In the genomic region with DNA sequence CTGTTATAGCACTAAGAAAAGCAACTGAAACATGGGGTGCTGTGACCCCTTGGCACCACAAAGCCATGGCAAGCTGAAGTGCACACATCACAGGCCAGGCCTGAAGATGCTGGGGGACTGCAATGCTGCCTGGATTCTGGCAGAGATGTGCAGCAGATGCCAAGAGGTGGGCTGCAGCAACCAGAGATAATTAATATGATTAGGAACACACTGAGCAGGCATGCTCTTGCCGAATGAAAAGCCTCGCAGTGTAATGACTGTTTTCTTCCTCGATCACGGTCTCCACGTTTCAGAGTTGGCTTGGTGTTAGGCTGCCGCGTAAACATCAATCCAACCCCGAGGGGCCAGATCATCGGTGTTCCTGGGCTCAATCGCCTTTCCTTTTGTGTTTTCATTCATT, we compare ENCODE assay signal across 24 mouse cellular contexts. TPM values are rescaled to one million over a fixed set of nuclear protein-coding genes. Genes with fewer than 3 reads are reported as not detected.
DNase-seq lines count a peak whose midpoint lies in the region; ATAC-seq and TF ChIP-seq lines count a peak whose summit lies in the region.
"Had no signal": no experiment of that assay in that cellular context is flagged by ENCODE, and none has a peak within 500 bp of the region (broad histone marks: within the 10 kb centered on the region; RNA-seq: fewer than 3 reads in every experiment).

No protein-coding gene starts in this region.

- no peak overlapping the region for H3K4me2 ChIP-seq in forebrain, embryonic 13.5 days
- H3K4me2 ChIP-seq in forebrain, embryonic 11.5 days (ENCODE audit: low read depth, low read length, severe bottlenecking), result no peak overlapping the region
- no peak overlapping the region for H3K4me2 ChIP-seq in forebrain, embryonic 14.5 days (ENCODE audit: low read length)
- no peak overlapping the region for H3K4me2 ChIP-seq in hindbrain, postnatal 0 days (ENCODE audit: low read depth, low read length)
- H3K4me2 ChIP-seq in liver, embryonic 11.5 days, result no peak overlapping the region
- H3K4me2 ChIP-seq: embryonic facial prominence, embryonic 15.5 days; heart, embryonic 11.5 days had no signal

- H3K4me1 ChIP-seq in forebrain, embryonic 13.5 days, result peaks cover 5% of the 10 kb centered on the region
- H3K4me1 ChIP-seq in forebrain, embryonic 11.5 days (replicated peaks; ENCODE audit: control insufficient read depth, insufficient read depth, low read length), result no peaks in the 10 kb centered on the region
- peaks cover 68% of the 10 kb centered on the region for H3K4me1 ChIP-seq in G1E (ENCODE audit: insufficient read depth, low read depth, low read length)
- H3K4me1 ChIP-seq in forebrain, embryonic 14.5 days (ENCODE audit: control insufficient read depth, insufficient read depth, low read length), result peaks cover 3% of the 10 kb centered on the region
- H3K4me1 ChIP-seq in hindbrain, postnatal 0 days (ENCODE audit: insufficient read depth, low read length), result no peaks in the 10 kb centered on the region
- H3K4me1 ChIP-seq in liver, embryonic 11.5 days (replicated peaks; ENCODE audit: control insufficient read depth, insufficient read depth, low read length), result peaks cover 27% of the 10 kb centered on the region
- H3K4me1 ChIP-seq: embryonic facial prominence, embryonic 15.5 days had no signal

- no peak overlapping the region; the same call in 1 of the 2 replicates for H3K9ac ChIP-seq in forebrain, embryonic 13.5 days
- no peak overlapping the region for H3K9ac ChIP-seq in forebrain, embryonic 11.5 days (ENCODE audit: low read length)
- H3K9ac ChIP-seq in forebrain, embryonic 14.5 days (ENCODE audit: low read length), result no peak overlapping the region
- no peak overlapping the region for H3K9ac ChIP-seq in hindbrain, postnatal 0 days (replicated peaks; ENCODE audit: low read length)
- H3K9ac ChIP-seq in liver, embryonic 11.5 days (ENCODE audit: low read depth, low read length), result no peak overlapping the region
- H3K9ac ChIP-seq: embryonic facial prominence, embryonic 15.5 days had no signal

- ATAC-seq in forebrain, embryonic 13.5 days, result no peak
- ATAC-seq in forebrain, embryonic 11.5 days (replicated peaks; ENCODE audit: low FRiP score), result no peak
- no peak for ATAC-seq in G1E (ENCODE audit: extremely low read depth, insufficient number of reproducible peaks, low FRiP score, poor library complexity, severe bottlenecking)
- no peak for ATAC-seq in forebrain, embryonic 14.5 days
- ATAC-seq in hindbrain, postnatal 0 days, result no peak
- no peak for ATAC-seq in liver, embryonic 11.5 days (replicated peaks; ENCODE audit: low FRiP score)
- ATAC-seq: inflammation-experienced regulatory T-cells, adult 6 months had no signal

- H3K4me3 ChIP-seq in forebrain, embryonic 13.5 days, result no peak overlapping the region
- no peak overlapping the region for H3K4me3 ChIP-seq in forebrain, embryonic 11.5 days (ENCODE audit: low read depth, low read length)
- H3K4me3 ChIP-seq in G1E (ENCODE audit: low read depth, low read length), result peak overlapping the region; percentile 5; the same call in 1 of the 2 replicates
- H3K4me3 ChIP-seq in forebrain, embryonic 14.5 days (ENCODE audit: low read depth, low read length), result no peak overlapping the region
- H3K4me3 ChIP-seq in hindbrain, postnatal 0 days (ENCODE audit: low read length), result no peak overlapping the region
- H3K4me3 ChIP-seq in liver, embryonic 11.5 days (ENCODE audit: low read depth, low read length), result no peak overlapping the region
- H3K4me3 ChIP-seq: embryonic facial prominence, embryonic 15.5 days; gastrocnemius, adult 2 months; left cerebral cortex, adult 2 months; limb, embryonic 10.5 days; myocyte had no signal

- H3K36me3 ChIP-seq in forebrain, embryonic 13.5 days (ENCODE audit: poor library complexity, severe bottlenecking), result peaks cover 36% of the 10 kb centered on the region
- H3K36me3 ChIP-seq in forebrain, embryonic 11.5 days (ENCODE audit: control insufficient read depth, insufficient read depth, low read length), result peaks cover 2% of the 10 kb centered on the region; the same call in 1 of the 2 replicates
- H3K36me3 ChIP-seq in G1E (replicated peaks), result peaks cover 62% of the 10 kb centered on the region
- peaks cover 41% of the 10 kb centered on the region for H3K36me3 ChIP-seq in forebrain, embryonic 14.5 days (ENCODE audit: control insufficient read depth, insufficient read depth, low read length)
- peaks cover 12% of the 10 kb centered on the region; the same call in 1 of the 2 replicates for H3K36me3 ChIP-seq in hindbrain, postnatal 0 days (ENCODE audit: insufficient read depth, low read length)
- H3K36me3 ChIP-seq in liver, embryonic 11.5 days (ENCODE audit: control insufficient read depth, insufficient read depth, low read length), result peaks cover 23% of the 10 kb centered on the region

- 52% methylated on average over 10 of the region's 10 CpGs for WGBS in forebrain, embryonic 13.5 days
- 79% methylated on average over 10 of the region's 10 CpGs for WGBS in forebrain, embryonic 11.5 days
- WGBS in forebrain, embryonic 14.5 days, result 48% methylated on average over 10 of the region's 10 CpGs
- WGBS in hindbrain, postnatal 0 days, result 42% methylated on average over 10 of the region's 10 CpGs
- 90% methylated on average over 10 of the region's 10 CpGs for WGBS in liver, embryonic 11.5 days

- peak overlapping the region; percentile 8; the same call in 1 of the 2 replicates for H3K27ac ChIP-seq in forebrain, embryonic 13.5 days
- no peak overlapping the region for H3K27ac ChIP-seq in forebrain, embryonic 11.5 days (ENCODE audit: low read depth, low read length)
- H3K27ac ChIP-seq in forebrain, embryonic 14.5 days (ENCODE audit: low read depth, low read length), result no peak overlapping the region
- peak overlapping the region; percentile 20; the same call in 1 of the 2 replicates for H3K27ac ChIP-seq in hindbrain, postnatal 0 days
- no peak overlapping the region for H3K27ac ChIP-seq in liver, embryonic 11.5 days (ENCODE audit: low read depth, low read length)
- H3K27ac ChIP-seq: embryonic facial prominence, embryonic 15.5 days; gastrocnemius, adult 2 months; left cerebral cortex, adult 2 months; limb, embryonic 10.5 days had no signal

- no peaks in the 10 kb centered on the region for H3K27me3 ChIP-seq in forebrain, embryonic 13.5 days
- H3K27me3 ChIP-seq in forebrain, embryonic 11.5 days (ENCODE audit: control insufficient read depth, insufficient read depth, low read length), result no peaks in the 10 kb centered on the region
- H3K27me3 ChIP-seq in G1E (ENCODE audit: insufficient read depth, low read length), result no peaks in the 10 kb centered on the region
- no peaks in the 10 kb centered on the region for H3K27me3 ChIP-seq in forebrain, embryonic 14.5 days (replicated peaks; ENCODE audit: control insufficient read depth, insufficient read depth, low read length)
- H3K27me3 ChIP-seq in hindbrain, postnatal 0 days (ENCODE audit: insufficient read depth, low read length), result no peaks in the 10 kb centered on the region
- H3K27me3 ChIP-seq in liver, embryonic 11.5 days (replicated peaks; ENCODE audit: control insufficient read depth, insufficient read depth, low read length), result no peaks in the 10 kb centered on the region
- H3K27me3 ChIP-seq: CH12.LX; embryonic facial prominence, embryonic 15.5 days had no signal

- no peak for TF ChIP-seq CTCF in G1E (IDR thresholded peaks at IDR 0.05; ENCODE audit: low read depth, low read length)
- no peak for TF ChIP-seq CTCF in hindbrain, postnatal 0 days (IDR thresholded peaks at IDR 0.05; ENCODE audit: low read depth)

- DNase-seq in forebrain, embryonic 11.5 days (ENCODE audit: low spot score), result no peak
- DNase-seq in G1E (ENCODE audit: low spot score), result no peak
- DNase-seq in forebrain, embryonic 14.5 days (ENCODE audit: low spot score), result peak; percentile 35
- DNase-seq in hindbrain, postnatal 0 days (ENCODE audit: low spot score), result peak; percentile 42
- DNase-seq in embryo, embryonic 11 days, result no peak
- DNase-seq in thymus, postnatal 14 days, result no peak
- no peak for DNase-seq in liver, embryonic 11.5 days (ENCODE audit: low spot score)
- DNase-seq: cerebellum, adult 2 months; gastrocnemius, adult 2 months; heart, postnatal 10 days; kidney, adult 8-10 months; kidney, postnatal 14 days; lung, adult 18-20 months; lung, postnatal 14 days; retina, postnatal 1 day; right cerebral cortex, postnatal 4 days had no signal

- no peaks in the 10 kb centered on the region for H3K9me3 ChIP-seq in forebrain, embryonic 13.5 days (replicated peaks)
- H3K9me3 ChIP-seq in forebrain, embryonic 11.5 days (ENCODE audit: control insufficient read depth, low read length), result no peaks in the 10 kb centered on the region
- no peaks in the 10 kb centered on the region for H3K9me3 ChIP-seq in G1E (replicated peaks)
- no peaks in the 10 kb centered on the region for H3K9me3 ChIP-seq in forebrain, embryonic 14.5 days (replicated peaks; ENCODE audit: control insufficient read depth, low read length)
- no peaks in the 10 kb centered on the region for H3K9me3 ChIP-seq in hindbrain, postnatal 0 days (ENCODE audit: low read length)
- H3K9me3 ChIP-seq in liver, embryonic 11.5 days (ENCODE audit: control insufficient read depth, low read length), result no peaks in the 10 kb centered on the region
- H3K9me3 ChIP-seq: embryonic facial prominence, embryonic 15.5 days; limb, embryonic 10.5 days had no signal

RNA-seq across cellular contexts. Expression of gene Rpa1, which starts 48.3 kb away (rescaled TPM):
- 99.6 and 110 TPM in 2 replicates for polyA plus RNA-seq in forebrain, embryonic 13.5 days (2015; fragmentation: Nextera tagmentation; extraction: Ambion mirVana)
- 140 and 146 TPM in 2 replicates for polyA plus RNA-seq in forebrain, embryonic 11.5 days (2014; fragmentation: Nextera tagmentation; extraction: Ambion mirVana)
- total RNA-seq in G1E (2014; fragmentation: Nextera tagmentation) (94.0 and 105 TPM in 2 replicates), G1E (2017) (284 and 317 TPM in 2 replicates)
- polyA plus RNA-seq in G1E (2012), result 97.4 and 130 TPM in 2 replicates
- 64.5 and 74.2 TPM in 2 replicates for polyA plus RNA-seq in forebrain, embryonic 14.5 days (2014; fragmentation: Nextera tagmentation; extraction: Ambion mirVana)
- 66.9 and 105 TPM in 2 replicates for total RNA-seq in hindbrain, postnatal 0 days (2014; rRNA removed)
- polyA plus RNA-seq in hindbrain, postnatal 0 days (2015; fragmentation: Nextera tagmentation; extraction: Ambion mirVana), result 51.1 and 55.5 TPM in 2 replicates
- polyA plus RNA-seq in liver, embryonic 11.5 days (2014; fragmentation: Nextera tagmentation; extraction: Ambion mirVana), result 149 and 154 TPM in 2 replicates

RNA-seq across cellular contexts. Expression of gene Smyd4, which starts 48.4 kb away (rescaled TPM):
- 17.7 and 17.8 TPM in 2 replicates for polyA plus RNA-seq in forebrain, embryonic 13.5 days (2015; fragmentation: Nextera tagmentation; extraction: Ambion mirVana)
- 17.3 and 20.0 TPM in 2 replicates for polyA plus RNA-seq in forebrain, embryonic 11.5 days (2014; fragmentation: Nextera tagmentation; extraction: Ambion mirVana)
- total RNA-seq in G1E (2014; fragmentation: Nextera tagmentation) (6.3 and 12.4 TPM in 2 replicates), G1E (2017) (14.8 and 15.0 TPM in 2 replicates)
- polyA plus RNA-seq in G1E (2012), result 1.1 TPM in 2 replicates
- 10.7 and 12.1 TPM in 2 replicates for polyA plus RNA-seq in forebrain, embryonic 14.5 days (2014; fragmentation: Nextera tagmentation; extraction: Ambion mirVana)
- 12.7 and 14.1 TPM in 2 replicates for total RNA-seq in hindbrain, postnatal 0 days (2014; rRNA removed)
- 17.1 and 17.7 TPM in 2 replicates for polyA plus RNA-seq in hindbrain, postnatal 0 days (2015; fragmentation: Nextera tagmentation; extraction: Ambion mirVana)
- polyA plus RNA-seq in liver, embryonic 11.5 days (2014; fragmentation: Nextera tagmentation; extraction: Ambion mirVana), result 10.4 and 10.9 TPM in 2 replicates

Comparison
In these comparisons a context has a peak if more than half of its experiments do, and no peak if none do; other contexts are left out.
1. H3K27ac ChIP-seq: peak in forebrain, embryonic 13.5 days (single experiment) and hindbrain, postnatal 0 days (single experiment); none in forebrain, embryonic 11.5 days (single experiment), forebrain, embryonic 14.5 days (single experiment) and liver, embryonic 11.5 days (single experiment).
2. DNase-seq: peak in forebrain, embryonic 14.5 days (single experiment) and hindbrain, postnatal 0 days (single experiment); none in forebrain, embryonic 11.5 days (single experiment), G1E (single experiment), embryo, embryonic 11 days (single experiment), thymus, postnatal 14 days (single experiment) and liver, embryonic 11.5 days (single experiment).